Mouse (Mus musculus) G1E (cell line): ENCODE data around the gene Wdfy3. TPM values are rescaled to one million over a fixed set of nuclear protein-coding genes. Genes with fewer than 3 reads are reported as not detected.

Source experiments
- ATAC-seq: 2 replicates; pipeline ENCODE4 v1.8.0; 2016; ENCODE audit warnings: mild to moderate bottlenecking; ENCODE audit not compliant: insufficient number of reproducible peaks, poor library complexity, low FRiP score, severe bottlenecking; ENCODE audit errors: extremely low read depth
- DNase-seq: peaks from one replicate; pipeline ENCODE4 v3.0.0; 2012; ENCODE audit warnings: low spot score
- H3K27me3 ChIP-seq: 2 replicates; pipeline ENCODE4 v1.6.1; 2012; ENCODE audit warnings: mild to moderate bottlenecking, low read length, inconsistent platforms; ENCODE audit not compliant: insufficient read depth
- H3K36me3 ChIP-seq: replicated peaks from 2 replicates; pipeline ENCODE3; 2012; ENCODE audit warnings: mild to moderate bottlenecking, inconsistent platforms
- H3K4me1 ChIP-seq: 2 replicates; pipeline ENCODE4 v1.6.1; 2012; ENCODE audit warnings: low read depth, low read length, inconsistent platforms, mixed read lengths; ENCODE audit not compliant: insufficient read depth
- H3K4me3 ChIP-seq: 2 replicates; pipeline ENCODE4 v1.5.1; 2012; ENCODE audit warnings: low read depth, mild to moderate bottlenecking, inconsistent platforms, low read length, moderate library complexity, mixed read lengths
- H3K9me3 ChIP-seq: replicated peaks from 2 replicates; pipeline ENCODE4 v1.6.1; 2012; ENCODE audit warnings: inconsistent platforms
- CTCF ChIP-seq: IDR thresholded peaks from 2 replicates; pipeline ENCODE4 v1.5.1; 2012; ENCODE audit warnings: low read depth, low read length, inconsistent platforms, mixed read lengths
- GATA1 ChIP-seq: IDR thresholded peaks from 2 replicates; pipeline ENCODE4 v1.6.1; 2012; ENCODE audit warnings: borderline replicate concordance, low read length, inconsistent platforms, mixed read lengths
- GATA2 ChIP-seq: IDR thresholded peaks from 2 replicates; pipeline ENCODE4 v1.6.1; 2012; ENCODE audit warnings: low read depth, low read length, inconsistent platforms, borderline replicate concordance
- POLR2AphosphoS5 ChIP-seq: IDR thresholded peaks from 2 replicates; pipeline ENCODE4 v1.6.1; 2012; ENCODE audit warnings: low read depth, low read length, inconsistent platforms; ENCODE audit not compliant: insufficient replicate concordance
- TAL1 ChIP-seq: conservative IDR thresholded peaks from 2 replicates; pipeline ENCODE4 v1.6.1; 2012; ENCODE audit warnings: low read depth, low read length, inconsistent platforms, mixed read lengths
- polyA plus RNA-seq: library from polyadenylated mRNA; stranded (reverse); fragments of >175 nt; gene quantifications from 2 replicates; pipeline ENCODE4 v1.2.3, GENCODE M21; 2012
- total RNA-seq, 2 experiments: library from RNA; stranded (forward) in 1 of 2; stranded (reverse) in 1 of 2; fragments of 200-1000 nt in 1 of 2; fragments of >200 nt in 1 of 2; fragmentation: Nextera tagmentation in 1 of 2; gene quantifications; 2 replicates each; pipeline ENCODE4 v1.2.3; 2014 to 2017

Gene Wdfy3
- total and polyA plus RNA-seq, 3 experiments: 0.05 TPM; not detected in 2

GRCm38 (mm10) chr5:102100246-102101241 lies 30.8 kb upstream of the Wdfy3 start:
- DNase-seq (no peak), ATAC-seq (no peak)
- Histone ChIP-seq H3K27me3 (no peaks in the 10 kb centered on the region), H3K36me3 (no peaks in the 10 kb centered on the region), H3K4me1 (no peaks in the 10 kb centered on the region), H3K9me3 (peaks cover 44% of the 10 kb centered on the region), H3K4me3 (no peak overlapping the region)
- no peak for TF ChIP-seq POLR2AphosphoS5
- TF ChIP-seq GATA1: no peak
- no peak for TF ChIP-seq GATA2
- TF ChIP-seq CTCF: no peak
- TF ChIP-seq TAL1: no peak

DNA sequence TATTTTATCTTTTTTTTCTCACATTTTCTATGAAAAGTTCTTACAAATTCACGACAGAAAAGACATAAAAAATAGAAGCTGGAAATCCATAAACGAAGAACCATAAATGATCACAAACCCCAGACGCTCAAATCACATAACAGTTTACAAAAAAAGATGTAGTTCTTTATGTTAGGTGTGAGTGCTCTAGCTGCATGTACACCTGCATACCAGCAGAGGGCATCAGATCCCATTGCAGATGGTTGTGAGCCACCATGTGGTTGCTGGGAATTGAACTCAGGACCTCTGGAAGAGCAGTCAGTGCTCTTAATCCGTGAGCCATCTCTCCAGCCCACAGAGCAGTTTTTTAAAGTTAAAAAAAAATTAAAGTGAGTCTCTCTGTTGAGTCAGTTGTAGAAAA lies 25.9 kb upstream of the Wdfy3 start:
- Histone ChIP-seq H3K27me3 (no peaks in the 10 kb centered on the region), H3K4me3 (no peak overlapping the region), H3K36me3 (no peaks in the 10 kb centered on the region), H3K4me1 (no peaks in the 10 kb centered on the region), H3K9me3 (peaks cover 32% of the 10 kb centered on the region)
- DNase-seq (no peak), ATAC-seq (no peak)
- no peak for TF ChIP-seq CTCF
- no peak for TF ChIP-seq TAL1
- TF ChIP-seq GATA2: no peak
- TF ChIP-seq POLR2AphosphoS5: no peak
- no peak for TF ChIP-seq GATA1

DNA sequence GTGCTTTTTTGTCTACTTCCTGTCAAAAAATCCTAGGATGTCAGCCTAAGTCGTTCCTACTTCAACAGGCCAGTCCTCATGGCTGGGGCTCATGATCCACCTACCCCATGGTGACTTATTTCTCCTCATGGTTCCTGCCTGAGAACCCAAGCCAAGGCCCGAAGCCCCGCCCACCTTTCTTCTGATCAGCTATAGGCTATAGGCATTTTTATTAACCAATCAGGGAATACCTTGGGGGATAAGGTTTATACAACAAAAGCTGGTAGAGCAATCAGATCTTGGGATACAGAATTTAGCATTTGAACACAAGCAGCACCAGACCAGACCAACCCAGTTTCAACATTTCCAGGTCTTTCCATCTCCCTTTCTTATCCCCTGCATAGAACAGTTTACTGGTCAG lies 21.0 kb upstream of the Wdfy3 start:
- Histone ChIP-seq H3K9me3 (peaks cover 17% of the 10 kb centered on the region), H3K4me1 (no peaks in the 10 kb centered on the region), H3K4me3 (no peak overlapping the region), H3K27me3 (no peaks in the 10 kb centered on the region), H3K36me3 (no peaks in the 10 kb centered on the region)
- ATAC-seq (no peak), DNase-seq (no peak)
- TF ChIP-seq GATA1 (no peak), TAL1 (no peak), GATA2 (no peak), CTCF (no peak)

DNA sequence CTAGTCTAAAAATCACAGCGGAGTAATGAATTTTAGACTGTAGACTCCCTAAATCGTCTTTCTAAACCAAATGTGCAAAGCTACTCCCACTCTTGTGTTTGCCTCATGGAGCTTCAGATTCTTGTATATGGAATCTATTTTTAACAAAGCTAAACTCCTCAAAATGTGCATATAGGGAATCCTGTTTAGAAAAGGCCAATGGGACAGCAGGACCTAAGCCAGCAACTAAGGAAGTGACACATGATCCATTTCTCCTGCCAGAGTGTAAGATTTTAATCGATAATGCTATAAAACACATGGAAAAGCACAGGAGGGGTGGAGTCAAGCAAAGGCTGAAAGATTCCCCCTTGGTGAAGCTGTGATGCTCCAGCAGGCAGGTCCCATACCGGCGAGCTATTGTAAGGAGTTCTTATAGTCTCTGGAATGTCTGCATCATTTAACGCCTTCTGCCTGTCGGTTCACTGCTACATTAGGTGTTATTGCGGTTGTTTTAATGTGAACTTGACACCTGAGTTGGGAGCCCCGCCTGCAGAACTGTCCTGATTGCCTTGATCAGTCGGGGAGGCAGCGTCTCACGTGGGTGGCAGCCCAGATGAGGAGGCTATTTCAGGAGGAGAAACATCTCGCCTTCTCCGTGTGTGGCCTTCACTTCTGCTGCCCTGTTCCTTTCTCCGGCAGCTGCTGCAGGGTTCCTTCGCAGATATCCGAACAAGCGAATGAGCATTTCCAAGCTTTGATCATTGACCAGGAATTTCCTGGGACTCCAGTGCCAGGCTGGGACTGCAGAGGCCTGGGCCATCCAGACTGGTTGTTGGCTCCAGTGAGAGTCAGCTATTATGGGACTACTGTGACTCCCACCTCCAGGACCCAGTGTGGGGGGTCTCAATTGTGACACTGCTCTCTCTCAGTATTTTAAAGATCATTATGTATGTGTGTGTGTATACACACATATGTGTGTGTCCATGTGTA lies 15.3 kb upstream of the Wdfy3 start:
- Histone ChIP-seq H3K9me3 (peaks cover 23% of the 10 kb centered on the region), H3K27me3 (no peaks in the 10 kb centered on the region), H3K4me1 (no peaks in the 10 kb centered on the region), H3K4me3 (no peak overlapping the region), H3K36me3 (no peaks in the 10 kb centered on the region)
- ATAC-seq (no peak), DNase-seq (no peak)
- no peak for TF ChIP-seq TAL1
- TF ChIP-seq GATA2: no peak
- TF ChIP-seq POLR2AphosphoS5: no peak
- TF ChIP-seq GATA1: no peak
- no peak for TF ChIP-seq CTCF

- TF ChIP-seq CTCF (no peak), TAL1 (no peak), GATA1 (no peak), POLR2AphosphoS5 (no peak), GATA2 (no peak)
- Histone ChIP-seq H3K27me3 (no peaks in the 10 kb centered on the region), H3K36me3 (no peaks in the 10 kb centered on the region), H3K4me1 (no peaks in the 10 kb centered on the region), H3K4me3 (no peak overlapping the region), H3K9me3 (peaks cover 51% of the 10 kb centered on the region)
- DNase-seq (no peak), ATAC-seq (no peak)
These were observed 4.4 kb upstream of the Wdfy3 start for GRCm38 (mm10) chr5:102074086-102074485.

GRCm38 (mm10) chr5:102072057-102072456 lies 2.3 kb upstream of the Wdfy3 start:
- H3K4me1 ChIP-seq: no peaks in the 10 kb centered on the region
- H3K9me3 ChIP-seq: peaks cover 45% of the 10 kb centered on the region
- H3K27me3 ChIP-seq: no peaks in the 10 kb centered on the region
- DNase-seq (no peak), ATAC-seq (no peak)
- TF ChIP-seq POLR2AphosphoS5 (no peak), GATA1 (no peak), CTCF (no peak), TAL1 (no peak), GATA2 (no peak)
- H3K4me3 ChIP-seq: no peak overlapping the region
- H3K36me3 ChIP-seq: no peaks in the 10 kb centered on the region
